Comparison of ENCODE assay signal across 8 mouse cellular contexts in the genomic region with DNA sequence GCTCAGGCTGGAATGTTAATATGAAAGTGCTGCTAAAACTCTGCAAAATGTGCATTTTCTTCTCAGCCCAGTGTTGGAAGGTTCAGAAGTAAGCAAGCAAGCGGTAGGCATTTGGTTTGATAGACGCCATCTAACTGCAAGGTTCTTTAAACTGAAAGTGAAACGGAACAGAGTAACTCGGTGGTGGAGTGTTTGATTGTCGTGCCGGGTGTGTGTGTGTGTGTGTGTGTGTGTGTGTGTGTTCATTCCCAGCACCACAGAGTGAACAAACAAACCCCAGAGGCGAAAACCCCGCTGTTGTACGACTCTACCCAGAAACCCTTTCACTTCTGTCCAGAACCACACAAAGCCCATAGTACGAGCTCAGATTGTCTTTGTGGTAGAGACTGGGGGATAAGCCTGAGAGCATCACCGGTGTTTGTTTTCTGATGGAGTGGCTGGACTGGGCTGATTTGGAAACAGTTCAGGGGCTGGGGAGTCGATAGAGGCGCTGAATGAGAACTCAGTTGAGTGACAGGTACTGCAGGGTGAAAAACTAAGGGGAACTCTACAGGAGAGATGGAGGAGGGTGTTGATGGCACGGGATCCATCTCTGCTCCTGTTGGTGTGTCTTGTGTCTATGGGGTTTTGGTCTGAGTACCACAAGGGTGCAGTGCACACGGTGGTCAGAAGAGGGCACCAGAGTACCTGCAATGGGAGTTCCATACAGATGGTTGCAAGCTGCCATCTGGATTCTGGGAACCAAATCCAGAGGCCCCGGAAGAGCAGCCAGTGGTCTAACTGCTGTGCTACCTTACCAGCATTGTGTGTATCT. TPM values are rescaled to one million over a fixed set of nuclear protein-coding genes. Genes with fewer than 3 reads are reported as not detected.
DNase-seq lines count a peak whose midpoint lies in the region; ATAC-seq and TF ChIP-seq lines count a peak whose summit lies in the region.

No protein-coding gene starts in this region.

- H3K4me2 ChIP-seq in forebrain, postnatal 0 days (ENCODE audit: low read depth) = peak overlapping the region; percentile 97
- peak overlapping the region; percentile 78 for H3K4me2 ChIP-seq in lung, embryonic 16.5 days (ENCODE audit: low read depth, low read length)

- H3K9me3 ChIP-seq in G1E (replicated peaks) = peaks cover 2% of the 10 kb centered on the region; the same call in 1 of the 2 replicates
- no peaks in the 10 kb centered on the region for H3K9me3 ChIP-seq in forebrain, postnatal 0 days (ENCODE audit: low read length)
- H3K9me3 ChIP-seq in lung, embryonic 16.5 days (ENCODE audit: control insufficient read depth, low read length) = no peaks in the 10 kb centered on the region; the same call in 1 of the 2 replicates

- peak; percentile 74 for ATAC-seq in G1E (ENCODE audit: extremely low read depth, insufficient number of reproducible peaks, low FRiP score, poor library complexity, severe bottlenecking)
- ATAC-seq in forebrain, postnatal 0 days = peak; percentile 83
- ATAC-seq in hematopoietic stem cell, adult 5-6 weeks (replicated peaks in 1 of 2; ENCODE audit: insufficient read depth in 1 of 2, low FRiP score in 2 of 2, low TSS enrichment in 1 of 2, low read depth in 1 of 2, poor library complexity in 2 of 2, severe bottlenecking in 2 of 2) = peak; percentile 69 to 77
- peak; percentile 55; the same call in 1 of the 2 replicates for ATAC-seq in lung, embryonic 16.5 days (ENCODE audit: low read depth)

- H3K9ac ChIP-seq in forebrain, postnatal 0 days = peak overlapping the region; percentile 83
- H3K9ac ChIP-seq in lung, embryonic 16.5 days (ENCODE audit: low read length) = peak overlapping the region; percentile 71

- H3K4me1 ChIP-seq in G1E (ENCODE audit: insufficient read depth, low read depth, low read length) = peaks cover 24% of the 10 kb centered on the region
- 0 out of 2 replicates have a peak, but pooled peaks cover 5% of the 10 kb centered on the region for H3K4me1 ChIP-seq in forebrain, postnatal 0 days (ENCODE audit: insufficient read depth)
- peaks cover 3% of the 10 kb centered on the region; the same call in 1 of the 2 replicates for H3K4me1 ChIP-seq in lung, embryonic 16.5 days (replicated peaks; ENCODE audit: control insufficient read depth, insufficient read depth, low read length)

- TF ChIP-seq CTCF in G1E (IDR thresholded peaks at IDR 0.05; ENCODE audit: low read depth, low read length) = peak; percentile 95
- TF ChIP-seq CTCF in forebrain, postnatal 0 days (IDR thresholded peaks at IDR 0.05; ENCODE audit: low read depth) = peak; percentile 96

- peaks cover 36% of the 10 kb centered on the region for H3K36me3 ChIP-seq in G1E (replicated peaks)
- peaks cover 13% of the 10 kb centered on the region; the same call in 1 of the 2 replicates for H3K36me3 ChIP-seq in forebrain, postnatal 0 days (ENCODE audit: insufficient read depth)
- peaks cover 13% of the 10 kb centered on the region for H3K36me3 ChIP-seq in lung, embryonic 16.5 days (ENCODE audit: control insufficient read depth, insufficient read depth, low read length)

- peak; percentile 71 for DNase-seq in G1E (ENCODE audit: low spot score)
- DNase-seq in cerebellum, adult 18-20 months = peak; percentile 85 to 86
- DNase-seq in forebrain, postnatal 0 days = peak; percentile 94
- peak; percentile 96 for DNase-seq in layer of hippocampus, adult 9-10 months (ENCODE audit: low spot score)
- peak; percentile 61 for DNase-seq in ovary, postnatal 10 days (ENCODE audit: low spot score)
- peak; percentile 77 to 91 for DNase-seq in thymus, postnatal 10 days (ENCODE audit: low spot score in 2 of 2)

- no peaks in the 10 kb centered on the region; the same call in 1 of the 2 replicates for H3K27me3 ChIP-seq in G1E (ENCODE audit: insufficient read depth, low read length)
- no peaks in the 10 kb centered on the region for H3K27me3 ChIP-seq in forebrain, postnatal 0 days (ENCODE audit: insufficient read depth, low read length)
- H3K27me3 ChIP-seq in lung, embryonic 16.5 days (ENCODE audit: control insufficient read depth, insufficient read depth, low read depth, low read length) = no peaks in the 10 kb centered on the region

- peak overlapping the region; percentile 62 for H3K27ac ChIP-seq in forebrain, postnatal 0 days (ENCODE audit: low read depth, low read length)
- H3K27ac ChIP-seq in lung, embryonic 16.5 days (ENCODE audit: low read length) = peak overlapping the region; percentile 51

- peak overlapping the region; percentile 100 for H3K4me3 ChIP-seq in G1E (ENCODE audit: low read depth, low read length)
- peak overlapping the region; percentile 73 for H3K4me3 ChIP-seq in forebrain, postnatal 0 days (ENCODE audit: low read depth, low read length)
- peak overlapping the region; percentile 71 for H3K4me3 ChIP-seq in lung, embryonic 16.5 days (ENCODE audit: low read length)

- WGBS in forebrain, postnatal 0 days = 6% methylated on average over 16 of the region's 16 CpGs
- 5% methylated on average over 16 of the region's 16 CpGs for WGBS in lung, embryonic 16.5 days

RNA-seq across cellular contexts. Expression of a gene that starts 0.9 kb away (rescaled TPM):
- total RNA-seq in G1E (2014; fragmentation: Nextera tagmentation) = 63.2 and 66.5 TPM in 2 replicates
- 46.4 and 46.7 TPM in 2 replicates for total RNA-seq in G1E (2017)
- 14.8 and 16.2 TPM in 2 replicates for polyA plus RNA-seq in G1E (2012)
- 20.0 and 26.0 TPM in 2 replicates for total RNA-seq in forebrain, postnatal 0 days (2014; rRNA removed)
- polyA plus RNA-seq in forebrain, postnatal 0 days (2015; fragmentation: Nextera tagmentation; extraction: Ambion mirVana) = 46.9 and 49.9 TPM in 2 replicates
- total RNA-seq in hematopoietic stem cell, adult 5-6 weeks (2017) = 28.0 and 47.5 TPM in 2 replicates
- polyA plus RNA-seq in lung, embryonic 16.5 days (2015; fragmentation: Nextera tagmentation; extraction: Ambion mirVana) = 37.2 and 41.8 TPM in 2 replicates

RNA-seq across cellular contexts. Expression of a gene that starts 29.9 kb away (rescaled TPM):
- total RNA-seq in G1E (2014; fragmentation: Nextera tagmentation) (63.4 and 64.9 TPM in 2 replicates), G1E (2017) (73.3 and 78.5 TPM in 2 replicates)
- 550 and 843 TPM in 2 replicates for polyA plus RNA-seq in G1E (2012)
- total RNA-seq in forebrain, postnatal 0 days (2014; rRNA removed) = 197 and 234 TPM in 2 replicates
- polyA plus RNA-seq in forebrain, postnatal 0 days (2015; fragmentation: Nextera tagmentation; extraction: Ambion mirVana) = 76.5 and 86.6 TPM in 2 replicates
- 80.9 and 118 TPM in 2 replicates for total RNA-seq in hematopoietic stem cell, adult 5-6 weeks (2017)
- 28.8 and 32.9 TPM in 2 replicates for polyA plus RNA-seq in lung, embryonic 16.5 days (2015; fragmentation: Nextera tagmentation; extraction: Ambion mirVana)

RNA-seq across cellular contexts. Expression of a gene that starts 44.9 kb away (rescaled TPM):
- total RNA-seq in G1E (2014; fragmentation: Nextera tagmentation) (not detected in 2 replicates), G1E (2017) (0.05 and 0.06 TPM in 2 replicates)
- polyA plus RNA-seq in G1E (2012) = not detected in 2 replicates
- 11.9 and 12.2 TPM in 2 replicates for total RNA-seq in forebrain, postnatal 0 days (2014; rRNA removed)
- polyA plus RNA-seq in forebrain, postnatal 0 days (2015; fragmentation: Nextera tagmentation; extraction: Ambion mirVana) = 7.6 and 12.6 TPM in 2 replicates
- 5.9 and 8.2 TPM in 2 replicates for total RNA-seq in hematopoietic stem cell, adult 5-6 weeks (2017)
- 4.4 and 4.6 TPM in 2 replicates for polyA plus RNA-seq in lung, embryonic 16.5 days (2015; fragmentation: Nextera tagmentation; extraction: Ambion mirVana)

RNA-seq across cellular contexts. Expression of a gene that starts 57.1 kb away (rescaled TPM):
- total RNA-seq in G1E (2014; fragmentation: Nextera tagmentation) = 103 and 105 TPM in 2 replicates
- total RNA-seq in G1E (2017) = 78.1 and 84.1 TPM in 2 replicates
- 81.7 and 84.0 TPM in 2 replicates for polyA plus RNA-seq in G1E (2012)
- 125 and 172 TPM in 2 replicates for total RNA-seq in forebrain, postnatal 0 days (2014; rRNA removed)
- polyA plus RNA-seq in forebrain, postnatal 0 days (2015; fragmentation: Nextera tagmentation; extraction: Ambion mirVana) = 85.9 and 118 TPM in 2 replicates
- total RNA-seq in hematopoietic stem cell, adult 5-6 weeks (2017) = 64.4 and 66.5 TPM in 2 replicates
- polyA plus RNA-seq in lung, embryonic 16.5 days (2015; fragmentation: Nextera tagmentation; extraction: Ambion mirVana) = 81.0 and 87.8 TPM in 2 replicates

Comparison
In these comparisons a context has a peak if more than half of its experiments do, and no peak if none do; other contexts are left out.
1. Peak in every context shown above with its lines: DNase-seq, ATAC-seq, H3K4me3 ChIP-seq and H3K27ac ChIP-seq.